Mouse (Mus musculus) T-helper 17 cell (primary cell): ENCODE results near the gene Olig1.

ENCODE experiments used
- in situ Hi-C, 2 experiments: fragments of 300-600 bp; cut with MboI, MseI; formaldehyde crosslinking; loops; 1 replicate in 1 of 2; 2 replicates in 1 of 2; pipeline ENCODE4 v1.15.1; 2025; ENCODE audit warnings: high pct_unique_total_duplicates in 2 of 2

The Olig1 gene

DNA sequence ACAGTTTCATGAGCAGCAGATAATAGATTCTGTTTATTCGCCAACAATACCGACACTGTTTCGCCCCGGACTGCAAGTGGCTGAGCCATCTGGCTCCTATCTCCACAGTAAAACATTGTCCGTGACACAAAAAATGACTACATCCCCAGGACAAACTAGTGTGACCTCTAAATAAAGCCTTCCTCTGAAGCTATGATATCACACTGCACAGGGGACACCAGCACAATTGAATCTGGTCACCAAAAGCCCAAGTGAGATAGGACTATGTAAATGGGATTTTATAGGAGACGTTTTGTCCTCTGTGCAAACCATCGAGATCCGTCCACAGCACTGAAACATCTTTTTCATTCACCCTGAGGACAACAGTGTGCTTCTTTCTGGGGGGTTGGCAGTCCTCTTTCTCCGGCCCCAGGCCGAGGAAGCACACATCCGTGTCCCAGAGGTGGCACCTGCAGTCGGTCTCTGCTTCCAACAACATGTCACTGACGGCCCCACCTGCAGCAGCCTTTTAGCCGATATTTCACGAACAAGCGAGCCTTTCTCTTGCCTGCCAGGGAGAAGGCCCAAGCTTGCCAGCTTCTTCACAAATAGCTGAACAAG, 36.0 kb downstream of the Olig1 start:
- in situ Hi-C loops = no loop called here

DNA sequence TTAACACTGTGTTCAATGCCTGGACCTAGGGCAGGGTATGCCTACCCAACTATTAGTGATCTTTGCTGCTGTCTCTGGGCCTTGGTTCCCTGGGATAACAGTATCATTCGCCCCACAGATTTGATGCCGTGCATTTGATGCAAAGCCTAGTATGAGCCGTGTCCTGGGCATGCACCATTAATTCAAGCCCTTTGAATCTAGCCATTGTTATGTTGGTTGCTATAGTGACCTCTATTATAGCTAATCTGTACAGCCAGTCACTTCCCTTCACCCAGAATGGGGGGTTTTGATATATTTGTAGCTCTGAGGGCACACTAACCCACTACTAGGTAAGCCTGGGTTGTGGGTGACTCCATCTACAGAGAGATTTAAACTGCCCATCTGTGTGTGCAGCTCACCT, 40.3 kb downstream of the Olig1 start:
- in situ Hi-C loops = no loop called here

- in situ Hi-C loops = no loop called here
Measured at GRCm38 (mm10) chr16:91312921-91313320, 43.3 kb downstream of the Olig1 start.

DNA sequence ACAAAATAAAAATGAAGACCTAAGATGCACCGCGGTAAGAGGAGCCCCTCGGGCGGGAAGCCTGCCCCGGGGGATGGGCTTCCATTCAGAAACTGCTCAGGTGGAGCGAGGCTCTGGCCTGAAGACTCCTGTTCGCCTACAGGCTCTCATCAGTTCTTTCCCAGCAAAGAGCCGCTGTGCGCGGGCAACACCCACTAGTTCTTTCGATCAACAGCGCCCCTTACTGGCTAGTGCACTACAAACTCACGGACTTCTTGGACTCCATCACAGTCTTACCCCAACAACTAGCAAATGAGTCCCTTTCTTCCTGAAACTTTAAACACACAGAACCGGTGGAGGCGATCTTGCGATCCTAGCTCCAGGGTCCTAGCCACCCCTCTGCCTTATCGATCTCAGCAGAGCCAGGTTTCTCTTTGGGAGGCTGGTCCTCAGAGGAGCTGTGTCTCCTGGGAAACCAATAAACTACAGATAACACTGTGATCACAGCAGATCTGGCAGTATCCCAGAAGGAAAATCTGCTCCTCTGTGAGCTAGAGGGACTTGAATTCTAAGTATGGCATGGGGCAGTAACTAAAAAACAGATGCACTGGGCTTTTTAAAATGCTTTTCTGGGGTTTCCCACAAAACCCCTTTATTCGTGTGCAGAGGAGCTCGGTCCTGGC, 44.7 kb downstream of the Olig1 start:
- in situ Hi-C loops = no loop called here

DNA sequence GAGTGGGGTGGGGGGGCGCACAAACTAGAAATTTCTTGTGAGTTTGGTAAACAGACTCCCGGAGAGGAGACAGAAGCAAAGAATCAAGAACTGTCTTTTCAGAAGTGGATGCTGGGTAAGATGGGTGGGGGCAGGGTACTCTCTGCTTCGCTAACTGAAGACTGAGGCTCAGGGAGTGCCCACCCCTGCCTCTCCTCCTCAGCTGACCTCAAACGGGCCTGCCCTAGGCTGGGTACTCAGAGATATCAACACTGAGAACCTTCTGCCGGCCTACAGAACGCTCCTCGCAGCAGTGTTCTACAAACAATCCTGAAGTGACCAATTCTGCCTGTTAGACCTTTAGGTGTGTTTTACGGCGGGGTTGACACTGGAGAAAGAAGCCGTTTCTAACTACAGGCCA, 50.6 kb downstream of the Olig1 start:
- in situ Hi-C loops = loop anchor here in 1 of 2 experiments (10.0 kb wide), 1 partner anchor 225 kb away; the partner anchor contains the start of gene 4932438H23Rik

DNA sequence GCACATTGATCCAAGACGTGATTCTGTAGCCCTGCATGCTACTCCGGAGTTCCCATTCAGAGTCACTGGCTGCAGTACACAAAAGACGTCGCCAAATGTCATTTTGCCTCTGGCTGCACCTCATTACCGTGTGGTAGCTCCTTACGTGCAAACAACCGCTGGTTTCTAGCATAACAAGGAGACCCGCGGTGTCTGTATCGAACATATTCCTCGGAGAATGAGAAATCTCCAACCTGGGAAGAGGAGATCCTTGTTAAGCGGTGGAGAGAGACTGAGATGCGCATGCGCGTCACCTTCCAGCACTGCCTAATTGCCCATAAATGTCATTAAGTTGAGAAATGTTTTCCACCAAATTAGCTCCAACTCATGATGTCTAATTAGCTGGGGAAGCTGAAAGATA, 51.0 kb downstream of the Olig1 start:
- in situ Hi-C loops = loop anchor here in 1 of 2 experiments (10.0 kb wide), 1 partner anchor 226 kb away; the partner anchor contains the start of gene 4932438H23Rik
